Comparison of ENCODE assay signal across 8 mouse cellular contexts in the genomic region with DNA sequence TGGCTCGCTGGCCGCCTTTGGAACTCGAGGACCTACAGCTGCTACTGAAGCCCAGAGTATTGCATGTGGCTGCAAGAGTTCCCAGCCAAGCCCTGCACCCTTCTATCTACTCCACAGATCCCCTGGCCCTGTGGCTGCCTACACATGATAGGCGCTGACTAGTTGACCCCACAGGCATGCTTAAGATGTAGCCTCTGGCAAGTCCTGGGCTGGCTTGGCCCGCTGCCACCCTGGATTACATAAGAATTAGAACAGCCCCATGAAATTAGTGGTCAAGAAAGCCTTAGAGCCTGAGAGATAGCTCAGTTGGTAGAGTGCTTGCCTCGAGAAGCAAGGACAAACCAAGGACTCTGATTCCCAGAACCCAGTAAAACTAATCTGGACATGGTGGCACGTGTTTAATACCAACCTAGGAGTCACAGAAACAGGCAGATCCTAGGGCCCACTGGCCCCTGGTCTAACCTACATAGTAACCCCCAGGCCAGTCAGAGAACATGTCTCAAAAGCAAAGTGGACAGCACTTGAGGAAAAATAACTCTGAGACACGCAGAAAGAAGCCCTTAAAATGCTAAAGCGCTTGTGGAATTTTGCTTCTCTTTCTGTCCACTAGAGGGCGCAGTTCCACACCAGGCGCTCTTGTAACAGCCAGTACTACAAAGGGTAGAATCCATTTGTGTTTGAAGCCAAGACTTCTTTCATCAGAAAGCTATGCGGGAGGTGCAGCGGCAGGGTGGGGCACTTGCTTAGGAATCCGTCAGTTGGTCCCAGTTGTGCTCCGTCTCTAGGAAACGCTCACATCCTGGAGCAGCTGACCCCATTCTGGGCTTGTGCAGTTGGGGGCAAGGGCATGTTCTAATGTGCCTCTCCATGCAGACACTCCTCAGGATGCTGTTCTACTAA. TPM values are rescaled to one million over a fixed set of nuclear protein-coding genes. Genes with fewer than 3 reads are reported as not detected.
DNase-seq lines count a peak whose midpoint lies in the region; ATAC-seq lines count a peak whose summit lies in the region.

No protein-coding gene starts in this region.

- no peaks in the 10 kb centered on the region for H3K27me3 ChIP-seq in hindbrain, embryonic 15.5 days

- WGBS in hindbrain, embryonic 15.5 days: 30% methylated on average over 16 of the region's 16 CpGs

- H3K9ac ChIP-seq in hindbrain, embryonic 15.5 days: no peak overlapping the region

- no peaks in the 10 kb centered on the region for H3K9me3 ChIP-seq in hindbrain, embryonic 15.5 days

- peaks cover 15% of the 10 kb centered on the region for H3K36me3 ChIP-seq in hindbrain, embryonic 15.5 days

- DNase-seq in T-cell, adult 2 months (ENCODE audit: low spot score): peak; percentile 58
- DNase-seq in cerebellum, postnatal 25 days: peak; percentile 79 to 80
- peak; percentile 65 to 87 for DNase-seq in frontal cortex, postnatal 36 days (ENCODE audit: low spot score in 2 of 2)
- DNase-seq in layer of hippocampus, postnatal 36 days: peak; percentile 65 to 70
- peak; percentile 96 for DNase-seq in lung, postnatal 36 days
- DNase-seq in retina, embryonic 14.5 days (ENCODE audit: low spot score): peak; percentile 88
- peak; percentile 48 to 53 for DNase-seq in thymus, postnatal 36 days

- peaks cover 29% of the 10 kb centered on the region for H3K4me1 ChIP-seq in hindbrain, embryonic 15.5 days (replicated peaks)

- H3K27ac ChIP-seq in hindbrain, embryonic 15.5 days (replicated peaks): peak overlapping the region; percentile 47

- peak; percentile 77 for ATAC-seq in hindbrain, embryonic 15.5 days (ENCODE audit: low FRiP score, low read depth)

- H3K4me2 ChIP-seq in hindbrain, embryonic 15.5 days: peak overlapping the region; percentile 32

- no peak overlapping the region for H3K4me3 ChIP-seq in hindbrain, embryonic 15.5 days

RNA-seq across cellular contexts. Expression of a gene that starts 33.6 kb away (rescaled TPM):
- polyA plus RNA-seq in hindbrain, embryonic 15.5 days (2015; fragmentation: Nextera tagmentation; extraction: Ambion mirVana): 57.2 and 63.0 TPM in 2 replicates
- 100 to 1,000 TPM; 227 to 241 TPM for total RNA-seq in layer of hippocampus, postnatal 36 days (2021)
